Mouse (Mus musculus): ENCODE measurements at regions not wholly inside any gene's neighbourhood (a gene's known extent, or its start where the extent isn't known, plus 50 kb on each side); places are given as distances from the start of the nearest gene placed in this dataset.

- TF ChIP-seq CTCF (IDR thresholded peaks at IDR 0.05; ENCODE audit: low read depth) (no peak), EP300 (optimal IDR thresholded peaks at IDR 0.05) (no peak)
These were observed 152.3 kb upstream of the Fundc1 start for GRCm38 (mm10) chrX:17724398-17724797.
